In the genomic region with DNA sequence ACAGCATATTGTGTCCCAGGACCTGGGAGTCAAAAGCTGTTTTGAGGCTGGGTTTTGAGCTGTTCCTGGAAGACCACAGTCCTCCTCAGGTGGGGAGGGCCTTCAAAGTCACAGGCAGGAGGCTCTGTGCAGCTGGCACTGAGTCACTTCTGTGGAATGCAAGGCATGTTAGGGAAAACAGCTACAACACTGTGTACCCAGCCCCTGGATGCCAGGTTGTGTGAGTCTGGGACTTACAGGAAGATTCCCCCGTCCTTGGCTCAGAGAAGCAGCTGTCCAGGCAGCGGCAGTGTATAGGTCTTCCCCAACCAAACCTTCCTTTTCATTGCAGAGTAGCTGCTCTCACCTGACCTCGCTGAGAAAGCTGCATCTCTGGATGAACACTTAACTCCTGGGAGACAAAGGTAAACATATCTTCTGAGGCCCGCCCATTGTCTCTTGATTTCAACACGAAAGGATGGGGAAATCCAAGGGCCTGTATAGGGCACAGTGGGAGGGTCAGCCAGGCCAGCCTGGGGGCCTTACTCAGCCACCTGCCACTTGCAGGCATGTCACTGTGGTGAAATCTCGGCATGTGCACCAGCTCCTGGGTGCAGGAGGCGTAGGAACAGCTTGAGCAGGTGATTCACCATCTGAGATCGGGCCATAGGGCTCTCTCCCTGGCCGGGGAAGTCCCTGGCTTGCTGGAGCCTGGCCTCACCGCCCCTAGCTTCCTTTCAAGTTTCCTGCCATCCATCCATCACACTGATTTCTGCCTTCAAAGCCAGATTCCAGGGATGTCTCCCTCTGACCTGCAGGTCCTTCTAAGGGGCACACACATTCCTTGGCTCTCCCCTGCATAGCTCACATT, we compare ENCODE assay signal across 8 mouse cellular contexts.
DNase-seq lines count a peak whose midpoint lies in the region; ATAC-seq and TF ChIP-seq lines count a peak whose summit lies in the region.

No protein-coding gene starts in this region.

- DNase-seq in adrenal gland, adult (ENCODE audit: inconsistent age in 2 of 2, low spot score in 1 of 2): peak; percentile 64 to 69
- DNase-seq in adrenal gland, postnatal 4 days (ENCODE audit: low spot score in 2 of 2): no peak
- DNase-seq in CH12.LX (ENCODE audit: extremely low read depth): peak; percentile 63
- DNase-seq in fat pad, adult 2 months (ENCODE audit: extremely low read depth, low read depth, low spot score): peak; percentile 78
- DNase-seq in layer of hippocampus, postnatal 36 days: no peak
- no peak for DNase-seq in urinary bladder, postnatal 14 days (ENCODE audit: low spot score)

- TF ChIP-seq CTCF in CH12.LX (conservative IDR thresholded peaks at IDR 0.05 in 1 of 2, IDR thresholded peaks at IDR 0.05 in 1 of 2; ENCODE audit: low read depth in 2 of 2, low read length in 2 of 2): no peak

- no peak for TF ChIP-seq POLR2A in CH12.LX (IDR thresholded peaks at IDR 0.05; ENCODE audit: low read depth, low read length)

- H3K27me3 ChIP-seq in CH12.LX (replicated peaks): no peaks in the 10 kb centered on the region
- no peaks in the 10 kb centered on the region for H3K27me3 ChIP-seq in lung, embryonic 15.5 days

- H3K9ac ChIP-seq in CH12.LX (ENCODE audit: insufficient read depth, low read depth): peak overlapping the region; percentile 25; the same call in 1 of the 2 replicates
- no peak overlapping the region for H3K9ac ChIP-seq in lung, embryonic 15.5 days

- peak overlapping the region; percentile 81 for H3K27ac ChIP-seq in CH12.LX (ENCODE audit: insufficient read depth, low read depth)
- H3K27ac ChIP-seq in lung, embryonic 15.5 days: peak overlapping the region; percentile 71

- H3K4me3 ChIP-seq in CH12.LX (replicated peaks in 1 of 3; ENCODE audit: low read depth in 2 of 3, low read length in 2 of 3, poor library complexity in 1 of 3): peak overlapping the region in 2 of 3 experiments; percentile 13 to 41
- H3K4me3 ChIP-seq in lung, embryonic 15.5 days: no peak overlapping the region

- peak; percentile 70 for ATAC-seq in lung, embryonic 15.5 days (ENCODE audit: borderline replicate concordance, extremely low read depth, low FRiP score, low TSS enrichment)
- ATAC-seq in cerebellum, adult (ENCODE audit: insufficient number of reproducible peaks, low FRiP score, low TSS enrichment): no peak

- H3K9me3 ChIP-seq in CH12.LX (replicated peaks; ENCODE audit: low read length): peaks cover 35% of the 10 kb centered on the region
- H3K9me3 ChIP-seq in lung, embryonic 15.5 days: no peaks in the 10 kb centered on the region

- peaks cover 10 to 44% of the 10 kb centered on the region in 2 experiments for H3K4me1 ChIP-seq in CH12.LX (ENCODE audit: control insufficient read depth in 1 of 2, insufficient read depth in 2 of 2)
- peaks cover 27% of the 10 kb centered on the region for H3K4me1 ChIP-seq in lung, embryonic 15.5 days

- H3K4me2 ChIP-seq in CH12.LX (ENCODE audit: insufficient read depth, low read depth, poor library complexity, severe bottlenecking): peak overlapping the region; percentile 32
- H3K4me2 ChIP-seq in lung, embryonic 15.5 days: peak overlapping the region; percentile 19

- in situ Hi-C loops in CH12.LX (cut with MboI; ENCODE audit: low pct_ligation_motif_present, low pct_unique_long_range_greater_than_20kb, low sequenced_read_pairs): loop anchor here (5.0 to 10.0 kb wide), 2 partner anchors 77 to 165 kb away; no protein-coding TSS in a partner anchor

- H3K36me3 ChIP-seq in CH12.LX (replicated peaks in 1 of 2; ENCODE audit: control insufficient read depth in 1 of 2, insufficient read depth in 1 of 2, low read length in 1 of 2): no peaks in the 10 kb centered on the region
- no peaks in the 10 kb centered on the region for H3K36me3 ChIP-seq in lung, embryonic 15.5 days

- 8% methylated on average over 10 of the region's 10 CpGs for WGBS in lung, embryonic 15.5 days

- no peak; the same call in 1 of the 2 replicates for TF ChIP-seq RAD21 in CH12.LX (IDR thresholded peaks at IDR 0.05; ENCODE audit: low read depth, low read length)

- no peaks in the 10 kb centered on the region for H3K79me2 ChIP-seq in CH12.LX (replicated peaks; ENCODE audit: control insufficient read depth, extremely low read depth, insufficient read depth, poor library complexity, severe bottlenecking)

- peak; percentile 80 for TF ChIP-seq EP300 in CH12.LX (IDR thresholded peaks at IDR 0.05; ENCODE audit: low read length)

- dilution Hi-C loops in CH12.LX (cut with MboI; ENCODE audit: extremely low pct_ligation_motif_present, extremely low pct_unique_long_range_greater_than_20kb, low sequenced_read_pairs): no loop called here

TF ChIP-seq in CH12.LX, 34 proteins besides CTCF, POLR2A, EP300 and RAD21:
- TF ChIP-seq GABPA (IDR thresholded peaks at IDR 0.05; ENCODE audit: insufficient replicate concordance, low read depth, low read length) (no peak), CHD2 (IDR thresholded peaks at IDR 0.05; ENCODE audit: low read length) (no peak), ZKSCAN1 (IDR thresholded peaks at IDR 0.05; ENCODE audit: borderline replicate concordance, low read depth, low read length) (no peak), MAFK (IDR thresholded peaks at IDR 0.05; ENCODE audit: insufficient replicate concordance, low read length) (no peak), KAT2A (IDR thresholded peaks at IDR 0.05; ENCODE audit: insufficient replicate concordance, low read length) (no peak), ELF1 (IDR thresholded peaks at IDR 0.05; ENCODE audit: low read depth, low read length) (no peak), TCF12 (IDR thresholded peaks at IDR 0.05; ENCODE audit: low read depth, low read length) (peak; percentile 97), PAX5 (IDR thresholded peaks at IDR 0.05; ENCODE audit: low read length) (no peak), JUN (IDR thresholded peaks at IDR 0.05; ENCODE audit: insufficient read depth, low read depth, low read length) (no peak), MEF2A (IDR thresholded peaks at IDR 0.05; ENCODE audit: borderline replicate concordance, low read depth, low read length) (peak; percentile 57), SIN3A (IDR thresholded peaks at IDR 0.05; ENCODE audit: low read length) (no peak; the same call in 1 of the 2 replicates), POLR2AphosphoS2 (IDR thresholded peaks at IDR 0.05; ENCODE audit: low read depth, low read length) (no peak), UBTF (IDR thresholded peaks at IDR 0.05; ENCODE audit: low read depth, low read length) (no peak), ETS1 (conservative IDR thresholded peaks at IDR 0.05; ENCODE audit: low read depth, low read length) (peak; percentile 94), NRF1 (IDR thresholded peaks at IDR 0.05; ENCODE audit: low read depth, low read length) (no peak), ZNF384 (IDR thresholded peaks at IDR 0.05; ENCODE audit: low read depth, low read length) (no peak), CHD1 (IDR thresholded peaks at IDR 0.05; ENCODE audit: low read depth, low read length) (no peak), JUND (conservative IDR thresholded peaks at IDR 0.05; ENCODE audit: low read depth, low read length) (no peak), E2F4 (IDR thresholded peaks at IDR 0.05; ENCODE audit: insufficient replicate concordance, low read depth, low read length) (no peak), ZC3H11A (IDR thresholded peaks at IDR 0.05; ENCODE audit: low read depth, low read length) (no peak), HCFC1 (IDR thresholded peaks at IDR 0.05; ENCODE audit: low read depth, low read length) (no peak), USF1 (IDR thresholded peaks at IDR 0.05; ENCODE audit: low read depth, low read length) (no peak), ZMIZ1 (IDR thresholded peaks at IDR 0.05; ENCODE audit: low read depth, low read length) (no peak), BHLHE40 (IDR thresholded peaks at IDR 0.05; ENCODE audit: low read depth, low read length) (peak; percentile 96), IRF4 (IDR thresholded peaks at IDR 0.05; ENCODE audit: low read depth, low read length) (no peak; the same call in 1 of the 2 replicates), MAX (IDR thresholded peaks at IDR 0.05; ENCODE audit: low read length) (peak; percentile 35; the same call in 1 of the 2 replicates), SMC3 (IDR thresholded peaks at IDR 0.05; ENCODE audit: low read depth, low read length) (no peak; the same call in 1 of the 2 replicates), NELFE (IDR thresholded peaks at IDR 0.05; ENCODE audit: low read depth, low read length) (no peak), MYC (IDR thresholded peaks at IDR 0.05; ENCODE audit: low read depth, low read length) (peak; percentile 69; the same call in 1 of the 2 replicates), MAZ (IDR thresholded peaks at IDR 0.05; ENCODE audit: low read depth, low read length) (0 out of 2 replicates have a peak, but pooled peaks have one; percentile 29), TBP (conservative IDR thresholded peaks at IDR 0.05; ENCODE audit: low read depth, low read length) (0 out of 2 replicates have a peak, but pooled peaks have one; percentile 46), RCOR1 (conservative IDR thresholded peaks at IDR 0.05; ENCODE audit: low read depth, low read length) (0 out of 2 replicates have a peak, but pooled peaks have one; percentile 68), MXI1 (IDR thresholded peaks at IDR 0.05; ENCODE audit: low read depth, low read length) (0 out of 2 replicates have a peak, but pooled peaks have one; percentile 38), USF2 (conservative IDR thresholded peaks at IDR 0.05; ENCODE audit: low read depth, low read length) (no peak)

Comparison
In these comparisons a context has a peak if more than half of its experiments do, and no peak if none do; other contexts are left out.
1. DNase-seq: peak in adrenal gland, adult (2 of 2), CH12.LX (single experiment) and fat pad, adult 2 months (single experiment); none in adrenal gland, postnatal 4 days (0 of 2), layer of hippocampus, postnatal 36 days (0 of 2) and urinary bladder, postnatal 14 days (single experiment).